In genomic region chr7:101968751-101969150, GRCm38 (mm10) we compare ENCODE assay signal across 11 mouse cellular contexts. TPM values are rescaled to one million over a fixed set of nuclear protein-coding genes. Genes with fewer than 3 reads are reported as not detected.
A peak's percentile ranks its signal among the peaks of the same experiment; 100 is the strongest.
DNase-seq lines count a peak whose midpoint lies in the region; ATAC-seq and TF ChIP-seq lines count a peak whose summit lies in the region.
"Had no signal": no experiment of that assay in that cellular context is flagged by ENCODE, and none has a peak within 500 bp of the region (broad histone marks: within the 10 kb centered on the region; RNA-seq: fewer than 3 reads in every experiment).

No protein-coding gene starts in this region.

- 0 out of 2 replicates have a peak overlapping the region, but pooled peaks have one; percentile 66 for H3K4me2 ChIP-seq in hindbrain, embryonic 12.5 days (replicated peaks)
- H3K4me2 ChIP-seq in midbrain, embryonic 11.5 days: no peak overlapping the region; the same call in 1 of the 2 replicates

- no peak for TF ChIP-seq POLR2A in kidney, adult 2 months (IDR thresholded peaks at IDR 0.05; ENCODE audit: low read depth, low read length)

- H3K9me3 ChIP-seq in hindbrain, embryonic 12.5 days (replicated peaks): no peaks in the 10 kb centered on the region
- H3K9me3 ChIP-seq in midbrain, embryonic 11.5 days (ENCODE audit: control insufficient read depth, low read length): no peaks in the 10 kb centered on the region
- H3K9me3 ChIP-seq: G1E had no signal

- no peak for ATAC-seq in hindbrain, embryonic 12.5 days (ENCODE audit: low FRiP score)
- no peak for ATAC-seq in midbrain, embryonic 11.5 days (ENCODE audit: low FRiP score)

- no peak overlapping the region for H3K9ac ChIP-seq in hindbrain, embryonic 12.5 days
- peak overlapping the region; percentile 28; the same call in 1 of the 2 replicates for H3K9ac ChIP-seq in midbrain, embryonic 11.5 days (ENCODE audit: low read length)

- DNase-seq in kidney, adult 2 months: no peak
- no peak for DNase-seq in kidney, adult 11 months
- DNase-seq in cerebellum, postnatal 36 days: peak; percentile 31 to 38
- DNase-seq in midbrain, embryonic 11.5 days (ENCODE audit: low spot score, missing footprints): no peak
- DNase-seq in testis, postnatal 10 days (ENCODE audit: low spot score): no peak
- DNase-seq in urinary bladder, adult 18-20 months (ENCODE audit: low spot score in 2 of 2): no peak
- no peak for DNase-seq in spleen, adult 18-20 months
- DNase-seq: embryo, embryonic 11 days; kidney, postnatal 25 days had no signal

- WGBS in kidney, adult 2 months: 57% methylated on average over 2 of the region's 2 CpGs
- 68% methylated on average over 2 of the region's 2 CpGs for WGBS in hindbrain, embryonic 12.5 days
- WGBS in midbrain, embryonic 11.5 days: 75% methylated on average over 2 of the region's 2 CpGs

- H3K27me3 ChIP-seq in kidney, adult 2 months (replicated peaks; ENCODE audit: control insufficient read depth, insufficient read depth, low read length): no peaks in the 10 kb centered on the region
- H3K27me3 ChIP-seq in hindbrain, embryonic 12.5 days: no peaks in the 10 kb centered on the region
- H3K27me3 ChIP-seq in midbrain, embryonic 11.5 days (ENCODE audit: control insufficient read depth, insufficient read depth, low read length): no peaks in the 10 kb centered on the region

- no peaks in the 10 kb centered on the region for H3K36me3 ChIP-seq in kidney, adult 2 months (ENCODE audit: control insufficient read depth, insufficient read depth, low read length)
- H3K36me3 ChIP-seq in hindbrain, embryonic 12.5 days: no peaks in the 10 kb centered on the region
- H3K36me3 ChIP-seq in midbrain, embryonic 11.5 days (ENCODE audit: control insufficient read depth, insufficient read depth, low read length): no peaks in the 10 kb centered on the region

- TF ChIP-seq CTCF in kidney, adult 2 months (conservative IDR thresholded peaks at IDR 0.05; ENCODE audit: insufficient read depth, insufficient read length, low read depth, low read length): no peak

- peak overlapping the region; percentile 3; the same call in 1 of the 2 replicates for H3K27ac ChIP-seq in kidney, adult 2 months (ENCODE audit: insufficient read depth, low read depth, low read length)
- H3K27ac ChIP-seq in hindbrain, embryonic 12.5 days: peak overlapping the region; percentile 100
- 0 out of 2 replicates have a peak overlapping the region, but pooled peaks have one; percentile 11 for H3K27ac ChIP-seq in midbrain, embryonic 11.5 days (ENCODE audit: low read depth, low read length)

- H3K4me3 ChIP-seq in kidney, adult 2 months (ENCODE audit: insufficient read depth, low read depth, low read length): no peak overlapping the region
- no peak overlapping the region for H3K4me3 ChIP-seq in hindbrain, embryonic 12.5 days
- H3K4me3 ChIP-seq in midbrain, embryonic 11.5 days (ENCODE audit: low read depth, low read length): no peak overlapping the region

- H3K4me1 ChIP-seq in kidney, adult 2 months (ENCODE audit: control insufficient read depth, insufficient read depth, low read length): peaks cover 33% of the 10 kb centered on the region
- H3K4me1 ChIP-seq in hindbrain, embryonic 12.5 days: peaks cover 32% of the 10 kb centered on the region
- H3K4me1 ChIP-seq in midbrain, embryonic 11.5 days (ENCODE audit: control insufficient read depth, insufficient read depth, low read length): peaks cover 17% of the 10 kb centered on the region

RNA-seq across cellular contexts. Expression of gene Numa1, which starts 34.8 kb away (rescaled TPM):
- 71.8 and 77.5 TPM in 2 replicates for polyA plus RNA-seq in kidney, adult 2 months (2012; rRNA removed)
- polyA plus RNA-seq in hindbrain, embryonic 12.5 days (2016; fragmentation: Nextera tagmentation; extraction: Ambion mirVana): 99.2 and 100 TPM in 2 replicates
- 91.7 and 94.9 TPM in 2 replicates for polyA plus RNA-seq in midbrain, embryonic 11.5 days (2014; fragmentation: Nextera tagmentation; extraction: Ambion mirVana)

RNA-seq across cellular contexts. Expression of gene Lrrc51, which starts 35.1 kb away (rescaled TPM):
- polyA plus RNA-seq in kidney, adult 2 months (2012; rRNA removed): 19.6 and 21.6 TPM in 2 replicates
- 9.4 and 10.1 TPM in 2 replicates for polyA plus RNA-seq in hindbrain, embryonic 12.5 days (2016; fragmentation: Nextera tagmentation; extraction: Ambion mirVana)
- polyA plus RNA-seq in midbrain, embryonic 11.5 days (2014; fragmentation: Nextera tagmentation; extraction: Ambion mirVana): 8.3 and 10.2 TPM in 2 replicates

RNA-seq across cellular contexts. Expression of gene Il18bp, which starts 49.7 kb away (rescaled TPM):
- polyA plus RNA-seq in kidney, adult 2 months (2012; rRNA removed): 18.9 and 22.9 TPM in 2 replicates
- 3.9 and 5.4 TPM in 2 replicates for polyA plus RNA-seq in hindbrain, embryonic 12.5 days (2016; fragmentation: Nextera tagmentation; extraction: Ambion mirVana)
- 2.3 and 3.4 TPM in 2 replicates for polyA plus RNA-seq in midbrain, embryonic 11.5 days (2014; fragmentation: Nextera tagmentation; extraction: Ambion mirVana)

Comparison
In these comparisons a context has a peak if more than half of its experiments do, and no peak if none do; other contexts are left out.
1. DNase-seq: peak in cerebellum, postnatal 36 days (2 of 2); none in kidney, adult 2 months (single experiment), kidney, adult 11 months (single experiment), midbrain, embryonic 11.5 days (single experiment), testis, postnatal 10 days (single experiment), urinary bladder, adult 18-20 months (0 of 2) and spleen, adult 18-20 months (0 of 2).
2. H3K27ac ChIP-seq: peak in every context shown above with its lines; median percentile 100 in hindbrain, embryonic 12.5 days; 11 in midbrain, embryonic 11.5 days; 3 in kidney, adult 2 months.